Mouse (Mus musculus): ENCODE results near the gene Slc22a3.

DNA sequence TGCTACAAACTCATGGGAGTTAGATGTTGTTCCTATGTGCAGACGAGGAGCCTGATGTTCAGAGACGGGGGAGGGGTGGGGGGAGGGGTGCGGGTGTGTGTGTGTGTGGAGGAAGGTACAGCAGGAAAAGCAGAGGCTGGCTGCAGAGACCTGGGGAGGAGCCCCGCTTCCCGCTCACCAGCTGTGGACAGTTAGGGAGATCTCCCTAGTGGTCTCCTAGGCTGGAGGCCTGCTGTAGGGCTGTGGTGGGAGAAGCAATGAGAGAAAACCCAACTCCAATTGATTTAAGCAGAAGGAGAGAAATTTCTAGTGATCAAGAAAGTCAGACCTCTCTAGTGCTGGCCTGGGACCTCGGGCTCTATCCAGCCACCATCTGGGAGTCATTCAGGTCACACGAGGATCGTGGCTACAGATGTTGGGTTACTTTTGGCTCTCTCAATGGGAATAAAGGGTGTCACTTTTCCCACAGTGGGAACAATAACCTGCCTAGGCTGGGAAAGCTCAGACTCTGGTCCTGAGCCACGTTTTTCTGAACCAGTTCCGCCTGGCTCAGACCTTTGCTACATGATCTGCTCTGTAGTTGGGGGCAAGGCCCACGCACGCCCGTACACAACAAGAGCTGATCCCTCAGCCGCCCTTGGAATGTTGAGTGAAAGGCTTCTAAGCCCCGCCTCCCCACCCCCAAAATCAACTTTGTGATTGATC, 92.3 kb downstream of the Slc22a3 start:
- TF ChIP-seq CTCF (IDR thresholded peaks at IDR 0.05; ENCODE audit: low read depth, low read length) (no peak), POLR2A (IDR thresholded peaks at IDR 0.05; ENCODE audit: extremely low read depth, insufficient read depth, low read length) (no peak)
